Mouse (Mus musculus): Measurements from ENCODE around the gene Rasa2. TPM values are rescaled to one million over a fixed set of nuclear protein-coding genes. Genes with fewer than 3 reads are reported as not detected.
"Not testable (repeated sequence)": the region's sequence is repeated elsewhere in the genome, so short reads cannot be mapped to it uniquely, and the experiment has no call there.

Gene Rasa2
- polyA plus RNA-seq, 1 experiment from 2014 or later: 18.7 TPM

GRCm38 (mm10) chr9:96536895-96537614 is 94.4 kb downstream of the Rasa2 start:
- peak; percentile 96 for ATAC-seq (ENCODE audit: low FRiP score, low TSS enrichment)
- 16% methylated on average over 37 of the region's 37 CpGs for WGBS
- H3K9me3 ChIP-seq (ENCODE audit: low read length): no peaks in the 10 kb centered on the region
- no peaks in the 10 kb centered on the region for H3K27me3 ChIP-seq (ENCODE audit: insufficient read depth, low read length)
- peak overlapping the region; percentile 87 for H3K27ac ChIP-seq (ENCODE audit: low read length)
- H3K4me1 ChIP-seq (ENCODE audit: insufficient read depth, low read length): peaks cover 12% of the 10 kb centered on the region
- H3K4me2 ChIP-seq (replicated peaks; ENCODE audit: low read depth, low read length): peak overlapping the region; percentile 72
- H3K36me3 ChIP-seq (ENCODE audit: insufficient read depth, low read length): peaks cover 7% of the 10 kb centered on the region
- H3K4me3 ChIP-seq (ENCODE audit: low read length): peak overlapping the region; percentile 56
- H3K9ac ChIP-seq (replicated peaks; ENCODE audit: low read length): peak overlapping the region; percentile 79

DNA sequence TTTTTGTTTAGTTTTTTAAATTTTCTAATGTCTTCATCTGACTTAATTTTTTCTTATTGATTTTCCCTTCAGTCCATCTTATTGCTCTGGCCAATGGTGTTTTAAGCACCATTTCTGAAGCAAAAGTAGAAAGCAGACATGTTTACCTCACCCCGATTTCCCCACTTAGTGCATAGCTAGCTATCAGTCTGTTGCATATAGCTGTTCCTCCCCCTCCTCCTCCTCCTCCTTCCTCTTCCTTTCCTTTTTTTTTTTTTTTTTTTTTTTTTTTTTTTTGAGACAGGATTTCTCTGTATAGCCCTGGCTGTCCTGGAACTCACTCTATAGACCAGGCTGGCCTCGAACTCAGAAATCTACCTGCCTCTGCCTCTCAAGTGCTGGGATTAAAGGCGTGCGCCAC is 95.3 kb downstream of the Rasa2 start:
- WGBS: 92% methylated on average over 3 of the region's 4 CpGs

GRCm38 (mm10) chr9:96535431-96535830 is 96.0 kb downstream of the Rasa2 start:
- Histone ChIP-seq H3K4me3 (ENCODE audit: low read length) (no peak overlapping the region), H3K4me2 (replicated peaks; ENCODE audit: low read depth, low read length) (no peak overlapping the region), H3K27me3 (ENCODE audit: insufficient read depth, low read length) (no peaks in the 10 kb centered on the region), H3K9me3 (ENCODE audit: low read length) (no peaks in the 10 kb centered on the region), H3K36me3 (ENCODE audit: insufficient read depth, low read length) (no peaks in the 10 kb centered on the region), H3K27ac (ENCODE audit: low read length) (no peak overlapping the region), H3K4me1 (ENCODE audit: insufficient read depth, low read length) (peaks cover 18% of the 10 kb centered on the region), H3K9ac (replicated peaks; ENCODE audit: low read length) (no peak overlapping the region)
- no peak for ATAC-seq (ENCODE audit: low FRiP score, low TSS enrichment)
- 88% methylated on average over 6 of the region's 6 CpGs for WGBS

More for the DNA sequence above, 95.3 kb downstream of the Rasa2 start:
- not testable (repeated sequence) for H3K9me3 ChIP-seq (ENCODE audit: low read length); H3K36me3 ChIP-seq (ENCODE audit: insufficient read depth, low read length); H3K4me2 ChIP-seq (replicated peaks; ENCODE audit: low read depth, low read length); H3K4me3 ChIP-seq (ENCODE audit: low read length); H3K9ac ChIP-seq (replicated peaks; ENCODE audit: low read length); H3K27ac ChIP-seq (ENCODE audit: low read length); H3K27me3 ChIP-seq (ENCODE audit: insufficient read depth, low read length); ATAC-seq (ENCODE audit: low FRiP score, low TSS enrichment)
- H3K4me1 ChIP-seq (ENCODE audit: insufficient read depth, low read length): peaks cover 16% of the 10 kb centered on the region

DNA sequence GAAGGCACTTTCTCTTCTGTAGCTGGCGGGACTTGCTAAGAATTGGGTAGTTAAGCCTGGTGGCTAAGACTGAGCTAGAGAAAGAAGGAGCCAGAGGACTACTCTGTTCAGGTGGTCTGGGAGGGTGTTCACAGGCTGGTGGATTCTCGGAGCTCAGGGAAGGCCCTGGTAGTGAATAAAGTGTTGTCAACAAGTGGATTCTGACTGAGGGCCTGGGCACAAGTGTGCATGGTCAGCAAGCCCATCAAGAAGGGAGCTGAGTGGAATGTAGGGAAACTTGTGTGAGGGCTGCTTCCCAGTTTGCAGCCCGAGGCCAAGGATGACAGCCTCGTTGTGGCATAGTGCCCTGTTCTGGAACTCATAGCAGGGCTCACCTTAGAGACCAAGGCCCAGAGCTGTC is 97.2 kb downstream of the Rasa2 start:
- Histone ChIP-seq H3K27ac (ENCODE audit: low read length) (no peak overlapping the region), H3K36me3 (ENCODE audit: insufficient read depth, low read length) (no peaks in the 10 kb centered on the region)
- WGBS: 86% methylated on average over 4 of the region's 4 CpGs

GRCm38 (mm10) chr9:96533476-96533875 is 97.9 kb downstream of the Rasa2 start:
- H3K36me3 ChIP-seq (ENCODE audit: insufficient read depth, low read length): no peaks in the 10 kb centered on the region
- no peaks in the 10 kb centered on the region for H3K9me3 ChIP-seq (ENCODE audit: low read length)
- 72% methylated on average over 6 of the region's 6 CpGs for WGBS
- H3K4me1 ChIP-seq (ENCODE audit: insufficient read depth, low read length): peaks cover 19% of the 10 kb centered on the region
- no peak overlapping the region for H3K4me2 ChIP-seq (replicated peaks; ENCODE audit: low read depth, low read length)
- H3K4me3 ChIP-seq (ENCODE audit: low read length): no peak overlapping the region
- no peak overlapping the region for H3K9ac ChIP-seq (replicated peaks; ENCODE audit: low read length)
- no peaks in the 10 kb centered on the region for H3K27me3 ChIP-seq (ENCODE audit: insufficient read depth, low read length)
- ATAC-seq (ENCODE audit: low FRiP score, low TSS enrichment): no peak
- H3K27ac ChIP-seq (ENCODE audit: low read length): no peak overlapping the region

More for the DNA sequence above, 97.2 kb downstream of the Rasa2 start:
- Histone ChIP-seq H3K4me2 (replicated peaks; ENCODE audit: low read depth, low read length) (no peak overlapping the region), H3K4me3 (ENCODE audit: low read length) (no peak overlapping the region), H3K4me1 (ENCODE audit: insufficient read depth, low read length) (peaks cover 19% of the 10 kb centered on the region), H3K9me3 (ENCODE audit: low read length) (no peaks in the 10 kb centered on the region), H3K9ac (replicated peaks; ENCODE audit: low read length) (no peak overlapping the region), H3K27me3 (ENCODE audit: insufficient read depth, low read length) (no peaks in the 10 kb centered on the region)
- no peak for ATAC-seq (ENCODE audit: low FRiP score, low TSS enrichment)

DNA sequence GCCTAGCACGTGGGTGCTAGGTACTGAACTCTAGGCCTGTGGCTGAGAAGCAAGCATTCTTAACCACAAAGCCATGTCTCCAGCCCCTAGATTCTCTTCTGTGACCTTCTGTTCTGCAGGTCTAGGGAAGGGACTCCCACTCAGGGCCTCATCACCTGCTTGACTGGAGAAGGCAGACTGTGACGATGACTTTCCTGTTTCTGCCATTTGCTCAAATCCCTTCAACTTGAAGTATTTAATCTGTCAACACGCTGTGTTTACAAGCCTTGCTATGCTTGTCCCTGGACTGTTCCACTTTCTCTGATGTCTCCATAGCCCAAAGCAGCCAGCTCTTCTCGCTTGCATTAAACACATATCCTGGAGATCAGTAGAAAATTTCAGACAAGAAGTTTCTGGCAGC is 98.9 kb downstream of the Rasa2 start:
- Histone ChIP-seq H3K9ac (replicated peaks; ENCODE audit: low read length) (no peak overlapping the region), H3K4me3 (ENCODE audit: low read length) (no peak overlapping the region), H3K4me1 (ENCODE audit: insufficient read depth, low read length) (peaks cover 17% of the 10 kb centered on the region), H3K4me2 (replicated peaks; ENCODE audit: low read depth, low read length) (no peak overlapping the region), H3K36me3 (ENCODE audit: insufficient read depth, low read length) (no peaks in the 10 kb centered on the region), H3K27ac (ENCODE audit: low read length) (no peak overlapping the region), H3K27me3 (ENCODE audit: insufficient read depth, low read length) (no peaks in the 10 kb centered on the region), H3K9me3 (ENCODE audit: low read length) (no peaks in the 10 kb centered on the region)
- ATAC-seq (ENCODE audit: low FRiP score, low TSS enrichment): no peak
- 68% methylated on average over 4 of the region's 4 CpGs for WGBS

- H3K27me3 ChIP-seq (ENCODE audit: insufficient read depth, low read length): no peaks in the 10 kb centered on the region
- WGBS: 36% methylated on average over 11 of the region's 11 CpGs
- H3K27ac ChIP-seq (ENCODE audit: low read length): no peak overlapping the region
- peak; percentile 72 for ATAC-seq (ENCODE audit: low FRiP score, low TSS enrichment)
- H3K4me2 ChIP-seq (replicated peaks; ENCODE audit: low read depth, low read length): peak overlapping the region; percentile 30; the same call in 1 of the 2 replicates
- H3K36me3 ChIP-seq (ENCODE audit: insufficient read depth, low read length): no peaks in the 10 kb centered on the region
- H3K9me3 ChIP-seq (ENCODE audit: low read length): no peaks in the 10 kb centered on the region
- H3K4me1 ChIP-seq (ENCODE audit: insufficient read depth, low read length): peaks cover 7% of the 10 kb centered on the region; the same call in 1 of the 2 replicates
- H3K9ac ChIP-seq (replicated peaks; ENCODE audit: low read length): no peak overlapping the region
- H3K4me3 ChIP-seq (ENCODE audit: low read length): no peak overlapping the region
These were observed 100.7 kb downstream of the Rasa2 start for GRCm38 (mm10) chr9:96530674-96531081.

- 0 out of 2 replicates have a peak overlapping the region, but pooled peaks have one; percentile 30 for H3K4me2 ChIP-seq (replicated peaks; ENCODE audit: low read depth, low read length)
- H3K4me1 ChIP-seq (ENCODE audit: insufficient read depth, low read length): peaks cover 10% of the 10 kb centered on the region; the same call in 1 of the 2 replicates
These were observed 101.3 kb downstream of the Rasa2 start for GRCm38 (mm10) chr9:96529961-96530673.

DNA sequence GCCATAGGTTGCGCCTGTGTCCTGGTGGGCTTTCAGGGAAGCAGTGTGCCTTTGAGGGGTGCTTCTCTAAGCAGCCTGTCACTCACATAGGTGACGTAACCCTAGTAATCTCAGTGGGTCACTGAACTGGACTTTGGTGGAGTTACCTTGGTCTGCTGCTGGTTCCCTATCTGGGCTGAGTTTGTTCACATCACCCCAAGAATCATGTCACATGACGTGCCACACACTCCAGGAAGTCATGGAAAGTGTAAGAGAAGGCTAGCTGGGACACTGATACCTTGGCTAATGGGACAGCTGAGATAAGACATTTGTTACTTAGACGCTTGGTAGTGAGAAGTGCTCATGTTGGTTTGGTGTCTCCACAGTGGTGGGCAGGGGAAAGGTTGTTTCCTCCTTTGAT is 105.4 kb downstream of the Rasa2 start:
- 82% methylated on average over 4 of the region's 4 CpGs for WGBS
- Histone ChIP-seq H3K36me3 (ENCODE audit: insufficient read depth, low read length) (no peaks in the 10 kb centered on the region), H3K27ac (ENCODE audit: low read length) (no peak overlapping the region), H3K9ac (replicated peaks; ENCODE audit: low read length) (no peak overlapping the region), H3K9me3 (ENCODE audit: low read length) (no peaks in the 10 kb centered on the region), H3K27me3 (ENCODE audit: insufficient read depth, low read length) (no peaks in the 10 kb centered on the region), H3K4me3 (ENCODE audit: low read length) (no peak overlapping the region), H3K4me2 (replicated peaks; ENCODE audit: low read depth, low read length) (no peak overlapping the region), H3K4me1 (ENCODE audit: insufficient read depth, low read length) (peaks cover 7% of the 10 kb centered on the region; the same call in 1 of the 2 replicates)
- ATAC-seq (ENCODE audit: low FRiP score, low TSS enrichment): no peak

More at GRCm38 (mm10) chr9:96529961-96530673, 101.3 kb downstream of the Rasa2 start:
- Histone ChIP-seq H3K9me3 (ENCODE audit: low read length) (no peaks in the 10 kb centered on the region), H3K27me3 (ENCODE audit: insufficient read depth, low read length) (no peaks in the 10 kb centered on the region), H3K36me3 (ENCODE audit: insufficient read depth, low read length) (no peaks in the 10 kb centered on the region), H3K27ac (ENCODE audit: low read length) (no peak overlapping the region), H3K9ac (replicated peaks; ENCODE audit: low read length) (no peak overlapping the region), H3K4me3 (ENCODE audit: low read length) (no peak overlapping the region)
- no peak for ATAC-seq (ENCODE audit: low FRiP score, low TSS enrichment)
- WGBS: 62% methylated on average over 10 of the region's 10 CpGs
